Mouse (Mus musculus) olfactory bulb, adult 2 months (tissue): ENCODE measurements around the gene Klhl18.

Experiments
- CTCF ChIP-seq: fragments of 200-500 bp; IDR thresholded peaks from 2 replicates; pipeline ENCODE4 v1.5.1; 2012; ENCODE audit warnings: low read depth, mild to moderate bottlenecking, low read length, moderate library complexity; ENCODE audit not compliant: insufficient read depth
- POLR2A ChIP-seq: fragments of 200-500 bp; IDR thresholded peaks from 2 replicates; pipeline ENCODE4 v1.6.1; 2012; ENCODE audit warnings: mild to moderate bottlenecking, low read depth, low read length, moderate library complexity; ENCODE audit not compliant: insufficient read depth

- TF ChIP-seq CTCF (no peak), POLR2A (no peak)
These were observed 45.3 kb downstream of the Klhl18 start for GRCm38 (mm10) chr9:110431241-110431640.
